Mouse (Mus musculus) lung, postnatal 0 days (tissue): ENCODE measurements at regions not wholly inside any gene's neighbourhood (a gene's known extent, or its start where the extent isn't known, plus 50 kb on each side); places are given as distances from the start of the nearest gene placed in this dataset.

ENCODE experiments used
- CTCF ChIP-seq: IDR thresholded peaks from 2 replicates; pipeline ENCODE4 v1.5.1; 2016; ENCODE audit warnings: antibody characterized with exemption, mild to moderate bottlenecking
- EP300 ChIP-seq: IDR thresholded peaks from 2 replicates; pipeline ENCODE4 v1.6.1; 2016; ENCODE audit warnings: antibody characterized with exemption, mild to moderate bottlenecking, control low read depth

DNA sequence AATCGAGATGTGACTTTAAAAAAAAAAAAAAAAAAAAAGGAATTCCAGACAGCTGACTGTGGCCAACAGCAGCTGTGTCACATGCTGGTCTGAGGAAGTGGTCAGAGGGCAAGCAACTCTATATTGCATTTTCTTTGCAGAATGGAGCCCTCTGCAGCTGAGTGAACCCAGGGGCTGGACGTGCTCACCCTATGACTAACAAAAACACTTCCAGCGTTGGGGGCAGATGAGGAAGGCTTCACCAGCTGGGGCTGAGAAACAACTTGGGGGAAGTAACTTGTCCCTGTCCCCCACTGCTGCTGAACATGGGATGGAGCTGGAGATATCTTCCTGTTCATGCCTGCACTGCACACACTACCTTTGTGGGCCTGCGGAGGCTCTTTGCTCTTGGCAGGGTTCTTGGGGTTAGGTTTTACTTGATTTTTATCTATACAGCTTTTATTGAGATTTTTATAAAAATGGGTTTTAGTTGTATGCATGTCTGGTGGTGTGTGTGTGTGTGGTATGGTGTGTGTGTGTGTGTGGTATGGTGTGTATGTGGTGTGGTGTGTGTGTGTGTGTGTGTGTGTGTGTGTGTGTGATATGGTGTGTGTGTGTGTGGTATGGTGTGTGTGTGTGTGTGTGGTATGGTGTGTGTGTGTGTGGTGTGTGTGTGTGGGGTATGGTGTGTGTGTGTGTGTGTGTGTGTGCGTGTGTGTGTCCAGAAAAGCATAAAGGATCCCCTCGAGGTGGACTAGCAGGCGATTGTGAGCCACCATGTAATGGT lies 57.0 kb upstream of the Itm2b start:
- no peak for TF ChIP-seq EP300
- TF ChIP-seq CTCF: no peak
